ENCODE assay signal across 12 mouse cellular contexts in the genomic region with DNA sequence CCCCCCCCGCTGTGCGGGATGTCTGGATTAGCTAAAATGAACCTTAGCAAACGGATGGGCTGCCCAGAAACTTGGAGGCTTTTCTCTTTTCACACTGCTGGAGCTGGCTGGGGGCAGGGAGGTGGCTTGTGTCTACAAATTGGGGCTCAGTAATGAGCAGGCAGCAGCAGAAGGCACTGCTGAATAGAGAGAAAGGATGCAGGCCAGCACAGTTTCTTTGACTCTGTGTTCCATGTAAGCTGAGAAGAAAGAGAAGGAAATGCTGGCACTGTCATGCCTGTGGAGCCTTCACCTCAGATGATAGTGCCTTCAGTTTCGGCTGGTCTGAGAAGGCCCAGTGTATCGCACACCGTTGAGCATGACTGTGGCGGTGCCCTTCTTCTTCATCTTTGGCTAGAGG.
DNase-seq lines count a peak whose midpoint lies in the region; ATAC-seq and TF ChIP-seq lines count a peak whose summit lies in the region.
"Had no signal": no experiment of that assay in that cellular context is flagged by ENCODE, and none has a peak within 500 bp of the region (broad histone marks: within the 10 kb centered on the region; RNA-seq: fewer than 3 reads in every experiment).

No protein-coding gene starts in this region.

- no peak for TF ChIP-seq CTCF in liver, postnatal 0 days (IDR thresholded peaks at IDR 0.05; ENCODE audit: low read depth)
- TF ChIP-seq CTCF in lung, adult 2 months (IDR thresholded peaks at IDR 0.05; ENCODE audit: insufficient read depth, low read length) = no peak

- no peak overlapping the region for H3K4me3 ChIP-seq in forebrain, embryonic 13.5 days
- no peak overlapping the region for H3K4me3 ChIP-seq in liver, postnatal 0 days (ENCODE audit: low read depth, low read length)
- no peak overlapping the region for H3K4me3 ChIP-seq in lung, adult 2 months (replicated peaks; ENCODE audit: extremely low read depth, low read depth, low read length)
- H3K4me3 ChIP-seq: left cerebral cortex, adult 2 months had no signal

- H3K27ac ChIP-seq in forebrain, embryonic 13.5 days = peak overlapping the region; percentile 71
- no peak overlapping the region for H3K27ac ChIP-seq in liver, postnatal 0 days (ENCODE audit: low read depth)
- H3K27ac ChIP-seq: left cerebral cortex, adult 2 months had no signal

- 12% methylated on average over 6 of the region's 7 CpGs for WGBS in forebrain, embryonic 13.5 days
- 82% methylated on average over 6 of the region's 7 CpGs for WGBS in liver, postnatal 0 days (ENCODE audit: insufficient replicate concordance)
- WGBS in lung, adult 2 months = 76% methylated on average over 5 of the region's 7 CpGs

- DNase-seq in left cerebral cortex, adult 11 months (ENCODE audit: low spot score) = peak; percentile 22
- DNase-seq in left cerebral cortex, adult 18-20 months (ENCODE audit: low spot score in 2 of 2) = no peak
- peak; percentile 19 to 21 for DNase-seq in layer of hippocampus, postnatal 36 days
- peak; percentile 8 for DNase-seq in retina, postnatal 7 days (ENCODE audit: low read depth, low spot score)
- no peak for DNase-seq in liver, postnatal 0 days
- no peak for DNase-seq in lung, adult 2 months
- no peak for DNase-seq in spleen, postnatal 36 days (ENCODE audit: low spot score in 2 of 2)
- DNase-seq: cerebellum, adult 9-10 months; gastrocnemius, postnatal 10 days; lung, postnatal 36 days had no signal

- no peak for TF ChIP-seq EP300 in liver, postnatal 0 days (IDR thresholded peaks at IDR 0.05; ENCODE audit: low read depth)

- TF ChIP-seq POLR2A in lung, adult 2 months (IDR thresholded peaks at IDR 0.05; ENCODE audit: borderline replicate concordance, extremely low read depth, low read depth, low read length) = no peak

- H3K36me3 ChIP-seq in forebrain, embryonic 13.5 days (ENCODE audit: poor library complexity, severe bottlenecking) = no peaks in the 10 kb centered on the region
- H3K36me3 ChIP-seq in liver, postnatal 0 days (replicated peaks; ENCODE audit: insufficient read depth, low read length) = no peaks in the 10 kb centered on the region

- H3K27me3 ChIP-seq in forebrain, embryonic 13.5 days = no peaks in the 10 kb centered on the region
- H3K27me3 ChIP-seq in liver, postnatal 0 days (ENCODE audit: insufficient read depth, low read length) = no peaks in the 10 kb centered on the region

- no peak overlapping the region for H3K9ac ChIP-seq in forebrain, embryonic 13.5 days
- no peak overlapping the region for H3K9ac ChIP-seq in liver, postnatal 0 days (replicated peaks)

- H3K9me3 ChIP-seq in forebrain, embryonic 13.5 days (replicated peaks) = no peaks in the 10 kb centered on the region
- no peaks in the 10 kb centered on the region for H3K9me3 ChIP-seq in liver, postnatal 0 days (ENCODE audit: low read length)

- peaks cover 42% of the 10 kb centered on the region for H3K4me1 ChIP-seq in forebrain, embryonic 13.5 days
- H3K4me1 ChIP-seq in liver, postnatal 0 days (ENCODE audit: insufficient read depth) = no peaks in the 10 kb centered on the region
- H3K4me1 ChIP-seq in lung, adult 2 months (ENCODE audit: control insufficient read depth, insufficient read depth, low read length) = 0 out of 2 replicates have a peak, but pooled peaks cover 5% of the 10 kb centered on the region

- peak overlapping the region; percentile 25 for H3K4me2 ChIP-seq in forebrain, embryonic 13.5 days
- no peak overlapping the region for H3K4me2 ChIP-seq in liver, postnatal 0 days (ENCODE audit: low read depth, low read length)

- ATAC-seq in forebrain, embryonic 13.5 days = peak; percentile 90
- no peak for ATAC-seq in liver, postnatal 0 days

Comparison
In these comparisons a context has a peak if more than half of its experiments do, and no peak if none do; other contexts are left out.
1. DNase-seq: peak in left cerebral cortex, adult 11 months (single experiment), layer of hippocampus, postnatal 36 days (2 of 2) and retina, postnatal 7 days (single experiment); none in left cerebral cortex, adult 18-20 months (0 of 2), liver, postnatal 0 days (single experiment), lung, adult 2 months (single experiment) and spleen, postnatal 36 days (0 of 2).